Mouse (Mus musculus) cerebellum, postnatal 14 days (tissue): ENCODE data around the gene Shisa8.

Source experiments
- DNase-seq, 2 experiments: peaks; one replicate each; pipeline ENCODE4 v3.0.0; 2021; ENCODE audit warnings: mixed read lengths in 2 of 2

The Shisa8 gene

GRCm38 (mm10) chr15:82203611-82204351, 8.8 kb downstream of the Shisa8 start:
- peak; percentile 83 to 88 for DNase-seq

GRCm38 (mm10) chr15:82203090-82203489, 9.5 kb downstream of the Shisa8 start:
- peak in 1 of 2 experiments; percentile 46 for DNase-seq

- DNase-seq: peak; percentile 50 to 61
Observed at GRCm38 (mm10) chr15:82202086-82202485, 10.5 kb downstream of the Shisa8 start.

- peak; percentile 60 to 72 for DNase-seq
Observed at GRCm38 (mm10) chr15:82199546-82199945, 13.1 kb downstream of the Shisa8 start.

GRCm38 (mm10) chr15:82198342-82198741, 14.3 kb downstream of the Shisa8 start:
- DNase-seq: no peak

GRCm38 (mm10) chr15:82197937-82198336, 14.7 kb downstream of the Shisa8 start:
- no peak for DNase-seq

- DNase-seq: peak; percentile 36 to 52
Observed at GRCm38 (mm10) chr15:82197246-82197750, 15.3 kb downstream of the Shisa8 start.

GRCm38 (mm10) chr15:82196300-82196699, 16.3 kb downstream of the Shisa8 start:
- peak; percentile 57 to 70 for DNase-seq

GRCm38 (mm10) chr15:82192617-82193016, 20.0 kb downstream of the Shisa8 start:
- peak in 1 of 2 experiments; percentile 37 for DNase-seq

GRCm38 (mm10) chr15:82188481-82189240, 24.0 kb downstream of the Shisa8 start:
- peak in 1 of 2 experiments; percentile 81 for DNase-seq

- DNase-seq: no peak
Observed at GRCm38 (mm10) chr15:82187924-82188323, 24.7 kb downstream of the Shisa8 start.

- no peak for DNase-seq
Observed at GRCm38 (mm10) chr15:82187401-82187800, 25.2 kb downstream of the Shisa8 start.

- no peak for DNase-seq
Observed at GRCm38 (mm10) chr15:82186931-82187330, 25.7 kb downstream of the Shisa8 start.

GRCm38 (mm10) chr15:82186131-82186530, 26.5 kb downstream of the Shisa8 start:
- no peak for DNase-seq

- DNase-seq: no peak
Observed at GRCm38 (mm10) chr15:82185062-82185783, 27.4 kb downstream of the Shisa8 start.

GRCm38 (mm10) chr15:82184656-82185055, 28.0 kb downstream of the Shisa8 start:
- DNase-seq: no peak

- DNase-seq: no peak
Observed at GRCm38 (mm10) chr15:82184183-82184582, 28.4 kb downstream of the Shisa8 start.

- no peak for DNase-seq
Observed at GRCm38 (mm10) chr15:82183596-82183995, 29.0 kb downstream of the Shisa8 start.

GRCm38 (mm10) chr15:82182311-82182710, 30.3 kb downstream of the Shisa8 start:
- no peak for DNase-seq

GRCm38 (mm10) chr15:82181131-82181530, 31.5 kb downstream of the Shisa8 start:
- DNase-seq: no peak

- DNase-seq: no peak
Observed at GRCm38 (mm10) chr15:82177743-82178290, 34.8 kb downstream of the Shisa8 start.

- DNase-seq: no peak
Observed at GRCm38 (mm10) chr15:82175091-82175490, 37.5 kb downstream of the Shisa8 start.

GRCm38 (mm10) chr15:82172648-82173047, 40.0 kb downstream of the Shisa8 start:
- DNase-seq: peak; percentile 90 to 94
